Mouse (Mus musculus) layer of hippocampus, adult 2 months (tissue): ENCODE results near the gene Zfp658. TPM values are rescaled to one million over a fixed set of nuclear protein-coding genes. Genes with fewer than 3 reads are reported as not detected.

ENCODE experiments used
- DNase-seq, 2 experiments: peaks; one replicate each; pipeline ENCODE4 v3.0.0; 2022; ENCODE audit warnings: low spot score in 2 of 2
- H3K27ac ChIP-seq: fragments of 200-600 bp; 2 replicates; pipeline ENCODE4 v1.8.1; 2022
- H3K4me3 ChIP-seq: fragments of 200-600 bp; 2 replicates; pipeline ENCODE4 v1.8.1; 2022; ENCODE audit warnings: mild to moderate bottlenecking
- CTCF ChIP-seq: fragments of 200-600 bp; conservative IDR thresholded peaks from 2 replicates; pipeline ENCODE4 v1.8.1; 2022; ENCODE audit warnings: antibody characterized with exemption, mild to moderate bottlenecking, moderate library complexity
- total RNA-seq, 2 experiments: library from RNA; stranded (reverse); gene quantifications; 2 replicates each; pipeline ENCODE4 v1.2.3; 2021

Zfp658 gene
- total RNA-seq, 2 experiments from 2014 or later: 4.4 to 4.9 TPM

GRCm38 (mm10) chr7:43607743-43608287, 45.8 kb downstream of the Zfp658 start:
- Histone ChIP-seq H3K27ac (no peak overlapping the region), H3K4me3 (no peak overlapping the region)
- DNase-seq: no peak
- TF ChIP-seq CTCF: no peak

- Histone ChIP-seq H3K4me3 (no peak overlapping the region), H3K27ac (no peak overlapping the region)
- TF ChIP-seq CTCF: no peak
- no peak for DNase-seq
Measured at GRCm38 (mm10) chr7:43608316-43608824, 46.3 kb downstream of the Zfp658 start.

DNA sequence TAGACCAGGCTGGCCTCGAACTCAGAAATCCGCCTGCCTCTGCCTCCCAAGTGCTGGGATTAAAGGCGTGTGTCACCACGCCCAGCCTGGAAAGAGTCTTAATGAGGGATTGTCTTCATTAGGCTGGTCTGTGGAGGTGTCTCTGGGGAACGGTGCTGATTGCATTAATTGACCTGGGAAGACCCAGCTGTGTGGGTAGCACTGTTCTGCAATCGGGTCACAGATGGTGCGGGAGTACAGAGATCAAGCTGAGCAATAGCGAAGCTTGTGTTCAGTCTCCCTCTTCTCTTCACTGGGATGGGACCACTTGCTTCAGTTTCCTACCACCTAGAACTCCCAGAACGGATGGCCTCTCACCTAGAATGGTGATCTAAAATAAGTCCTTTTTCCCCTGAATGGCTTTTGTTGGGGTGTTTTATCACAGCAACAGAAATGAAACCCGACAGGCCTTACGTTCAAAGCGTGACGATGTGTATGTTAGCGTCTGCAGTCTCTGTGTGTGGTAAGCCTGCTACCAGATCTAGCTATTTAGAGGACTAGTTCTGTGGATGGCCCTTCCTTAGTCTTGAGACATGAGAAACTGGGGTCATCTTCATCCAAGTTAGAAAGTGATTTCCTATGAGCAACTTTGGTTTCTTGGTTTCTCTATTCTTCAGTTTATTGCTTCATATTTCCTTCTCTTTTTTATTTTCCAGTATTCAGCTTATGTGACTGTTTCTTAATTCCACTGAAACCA, 51.9 kb downstream of the Zfp658 start:
- H3K4me3 ChIP-seq: no peak overlapping the region
- no peak for DNase-seq
- no peak overlapping the region for H3K27ac ChIP-seq
- TF ChIP-seq CTCF: no peak

- DNase-seq: no peak
- Histone ChIP-seq H3K4me3 (no peak overlapping the region), H3K27ac (no peak overlapping the region)
- no peak for TF ChIP-seq CTCF
Measured at GRCm38 (mm10) chr7:43622927-43623326, 60.9 kb downstream of the Zfp658 start.

- no peak for TF ChIP-seq CTCF
- peak overlapping the region; percentile 7; the same call in 1 of the 2 replicates for H3K4me3 ChIP-seq
- no peak overlapping the region for H3K27ac ChIP-seq
- DNase-seq: no peak
Measured at GRCm38 (mm10) chr7:43623819-43624218, 61.8 kb downstream of the Zfp658 start.

Other genes with a start within 250 kb of the Zfp658 start
- gene Zfp715, start 249.0 kb upstream of the Zfp658 start, total RNA-seq: 10 to 100 TPM; 23.1 to 23.5 TPM
- under 1 TPM; 0.49 to 0.72 TPM for gene Siglecf, start 210.9 kb upstream of the Zfp658 start, total RNA-seq
- not detected for gene Siglecg, start 154.1 kb upstream of the Zfp658 start, total RNA-seq
- not detected for gene Lim2, start 134.6 kb upstream of the Zfp658 start, total RNA-seq
- gene Nkg7, start 125.2 kb upstream of the Zfp658 start, total RNA-seq: not detected
- gene Cldnd2, start 121.5 kb upstream of the Zfp658 start, total RNA-seq: not detected
- 10 to 100 TPM; 72.9 to 76.6 TPM for gene Etfb, start 118.2 kb upstream of the Zfp658 start, total RNA-seq
- gene Gm45233, start 118.1 kb upstream of the Zfp658 start, total RNA-seq: under 1 TPM in 1 of 2 experiments, not detected in 1; 0.90 TPM
- gene Vsig10l, start 99.1 kb upstream of the Zfp658 start, total RNA-seq: 1 to 10 TPM; 1.5 to 2.2 TPM
- 10 to 100 TPM; 24.8 TPM for gene Iglon5, start 72.2 kb upstream of the Zfp658 start, total RNA-seq
- gene 4931406B18Rik, start 56.3 kb upstream of the Zfp658 start, total RNA-seq: not detected
- 1 to 10 TPM; 3.5 to 5.7 TPM for gene Cd33, start 17.8 kb upstream of the Zfp658 start, total RNA-seq
- 10 to 100 TPM; 19.5 to 19.8 TPM for gene Zfp719, start 17.4 kb downstream of the Zfp658 start, total RNA-seq
- under 1 TPM in 1 of 2 experiments, not detected in 1; 0.27 TPM for gene Zfp819, start 44.9 kb downstream of the Zfp658 start, total RNA-seq
- not detected for gene Ceacam18, start 72.5 kb downstream of the Zfp658 start, total RNA-seq
- 1 to 10 TPM in 1 of 2 experiments, under 1 TPM in 1; 0.97 to 1.3 TPM for gene Siglece, start 97.9 kb downstream of the Zfp658 start, total RNA-seq
- gene Ctu1, start 109.8 kb downstream of the Zfp658 start, total RNA-seq: 10 to 100 TPM; 10.9 to 11.1 TPM
- not detected for gene Klk14, start 128.2 kb downstream of the Zfp658 start, total RNA-seq
- gene Klk13, start 150.3 kb downstream of the Zfp658 start, total RNA-seq: not detected
- not detected for gene Klk12, start 206.6 kb downstream of the Zfp658 start, total RNA-seq
- not detected for gene Klk11, start 212.3 kb downstream of the Zfp658 start, total RNA-seq
- 1 to 10 TPM; 1.5 to 1.7 TPM for gene Klk10, start 218.8 kb downstream of the Zfp658 start, total RNA-seq
- not detected for gene Klk9, start 229.6 kb downstream of the Zfp658 start, total RNA-seq
- 10 to 100 TPM; 25.2 to 27.6 TPM for gene Klk8, start 235.3 kb downstream of the Zfp658 start, total RNA-seq
- under 1 TPM; 0.25 to 0.26 TPM for gene Klk7, start 249.0 kb downstream of the Zfp658 start, total RNA-seq